Mouse (Mus musculus) T-helper 2 cell (primary cell): ENCODE measurements around the gene Stat3.

ENCODE experiments used
- in situ Hi-C: fragments of 300-600 bp; cut with MboI, MseI; formaldehyde crosslinking; loops from one replicate; pipeline ENCODE4 v1.15.1; 2025; ENCODE audit warnings: high pct_unique_total_duplicates

The Stat3 gene

DNA sequence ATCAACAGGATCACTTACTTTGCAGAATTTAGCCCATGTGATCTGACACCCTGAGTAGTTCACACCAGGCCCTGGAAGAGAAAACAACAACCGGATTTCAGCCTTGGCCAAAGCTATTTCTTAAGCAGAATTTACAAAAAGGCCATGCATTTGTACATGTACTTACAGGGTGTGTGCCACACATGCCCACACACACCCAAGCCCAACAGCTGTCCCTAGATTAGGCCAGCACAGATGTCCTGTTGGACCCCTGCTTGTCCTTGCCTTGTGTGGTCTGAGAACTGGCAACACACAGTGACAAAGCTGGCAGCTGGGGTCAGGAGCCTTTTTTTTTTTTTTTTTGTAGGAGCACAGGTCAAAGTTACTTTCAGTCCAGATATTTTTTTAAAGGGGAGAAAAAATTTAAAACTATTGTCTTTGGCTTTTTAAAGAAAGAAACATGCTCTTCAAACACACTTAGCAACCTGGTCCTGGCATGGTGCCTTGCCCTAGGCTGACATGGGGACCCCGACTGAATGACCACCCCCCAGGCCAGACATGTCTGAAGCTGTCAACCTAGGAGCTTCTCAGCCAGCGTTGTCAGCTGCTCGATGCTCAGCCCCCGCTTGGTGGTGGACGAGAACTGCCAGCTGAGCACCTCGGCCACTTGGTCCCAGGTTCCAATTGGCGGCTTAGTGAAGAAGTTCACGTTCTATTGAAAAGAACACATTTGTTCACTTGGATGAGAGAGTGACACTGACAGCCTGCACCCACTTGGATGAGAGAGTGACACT, 45.0 kb downstream of the Stat3 start:
- in situ Hi-C loops = loop anchor here (5.0 to 25.0 kb wide), 2 partner anchors 63 to 1882 kb away; partner anchors contain the start of gene Top2a

- in situ Hi-C loops = loop anchor here (5.0 to 25.0 kb wide), 2 partner anchors 64 to 1881 kb away; partner anchors contain the start of gene Top2a
Observed at GRCm38 (mm10) chr11:100893482-100893881, 45.9 kb downstream of the Stat3 start.

GRCm38 (mm10) chr11:100892435-100892834, 46.9 kb downstream of the Stat3 start:
- in situ Hi-C loops = loop anchor here (5.0 to 25.0 kb wide), 2 partner anchors 65 to 1880 kb away; partner anchors contain the start of gene Top2a

DNA sequence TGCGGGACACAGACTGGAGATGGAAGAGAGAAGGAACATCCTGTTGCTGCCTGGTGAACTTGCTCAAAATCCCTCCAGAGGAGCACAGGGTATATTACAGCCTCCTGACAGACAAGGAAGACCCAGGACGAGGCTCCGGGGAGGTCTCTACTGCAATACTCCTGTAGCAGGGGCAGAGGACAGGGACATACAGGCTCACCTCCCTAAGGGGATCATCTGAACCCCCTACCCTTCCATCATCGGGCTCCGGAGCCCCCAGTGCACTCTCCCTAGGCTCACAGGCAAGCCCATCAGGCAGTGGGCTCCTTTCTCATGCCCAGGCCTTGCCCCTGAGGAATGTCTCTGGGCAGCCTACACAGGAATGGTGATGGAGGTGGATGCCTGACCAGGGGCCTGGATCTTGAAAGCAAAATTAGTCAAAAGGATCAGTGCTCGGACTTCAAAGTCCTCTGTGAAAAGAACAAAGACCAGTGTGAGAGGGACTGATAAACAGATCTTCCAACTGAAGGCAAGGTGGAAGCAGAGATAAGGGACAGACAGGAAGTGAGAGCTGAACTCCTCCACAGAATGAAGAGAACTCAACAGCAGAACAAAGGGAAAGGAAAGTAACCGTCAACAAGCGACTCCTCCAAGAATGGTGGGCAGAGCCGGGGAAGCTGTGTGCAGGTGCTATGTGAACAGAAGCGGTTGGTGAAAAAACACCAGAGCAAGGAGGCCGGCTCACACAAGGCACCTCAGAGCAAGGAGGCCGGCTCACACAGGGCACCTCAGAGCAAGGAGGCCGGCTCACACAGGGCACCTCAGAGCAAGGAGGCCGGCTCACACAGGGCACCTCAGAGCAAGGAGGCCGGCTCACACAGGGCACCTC, 47.9 kb downstream of the Stat3 start:
- in situ Hi-C loops = loop anchor here (5.0 to 25.0 kb wide), 2 partner anchors 66 to 1879 kb away; partner anchors contain the start of gene Top2a

GRCm38 (mm10) chr11:100890481-100890880, 48.9 kb downstream of the Stat3 start:
- in situ Hi-C loops = loop anchor here (5.0 to 25.0 kb wide), 2 partner anchors 67 to 1878 kb away; partner anchors contain the start of gene Top2a

- in situ Hi-C loops = loop anchor here (10.0 to 25.0 kb wide), 2 partner anchors 176 to 1876 kb away; partner anchors contain the start of gene Top2a
Observed at GRCm38 (mm10) chr11:100888348-100888820, 51.0 kb downstream of the Stat3 start.

GRCm38 (mm10) chr11:100887764-100888163, 51.6 kb downstream of the Stat3 start:
- in situ Hi-C loops = loop anchor here (10.0 to 25.0 kb wide), 2 partner anchors 177 to 1875 kb away; partner anchors contain the start of gene Top2a

GRCm38 (mm10) chr11:100887236-100887635, 52.1 kb downstream of the Stat3 start:
- in situ Hi-C loops = loop anchor here (10.0 to 25.0 kb wide), 2 partner anchors 178 to 1875 kb away; partner anchors contain the start of gene Top2a

GRCm38 (mm10) chr11:100886188-100886740, 53.1 kb downstream of the Stat3 start:
- in situ Hi-C loops = loop anchor here (10.0 to 25.0 kb wide), 2 partner anchors 179 to 1874 kb away; partner anchors contain the start of gene Top2a

DNA sequence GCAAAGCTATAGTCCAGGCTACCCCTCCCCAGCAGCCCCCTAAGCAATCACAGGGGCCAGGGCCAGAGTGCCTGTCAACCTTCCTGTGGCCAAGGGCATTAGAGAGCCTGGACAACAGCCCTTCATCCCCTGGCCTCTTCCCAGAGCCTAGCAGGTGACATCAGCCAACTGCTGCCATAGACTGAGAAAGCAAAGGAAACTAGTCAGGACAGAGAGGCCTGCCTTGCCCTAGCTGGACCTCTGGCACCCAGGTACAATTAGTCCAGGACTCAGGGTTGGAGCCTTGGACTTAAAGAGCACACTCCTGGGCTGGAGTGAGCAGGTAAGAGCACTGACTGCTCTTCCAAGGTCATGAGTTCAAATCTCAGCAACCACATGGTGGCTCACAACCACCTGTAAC, 53.9 kb downstream of the Stat3 start:
- in situ Hi-C loops = loop anchor here (10.0 to 25.0 kb wide), 2 partner anchors 179 to 1873 kb away; partner anchors contain the start of gene Top2a

- in situ Hi-C loops = loop anchor here (10.0 to 25.0 kb wide), 2 partner anchors 181 to 1871 kb away; partner anchors contain the start of gene Top2a
Observed at GRCm38 (mm10) chr11:100883640-100884039, 55.7 kb downstream of the Stat3 start.

GRCm38 (mm10) chr11:100879321-100880078, 59.8 kb downstream of the Stat3 start:
- in situ Hi-C loops = loop anchor here (10.0 to 25.0 kb wide), 2 partner anchors 185 to 1867 kb away; partner anchors contain the start of gene Top2a

- in situ Hi-C loops = loop anchor here (25.0 kb wide), 1 partner anchor 1863 kb away; the partner anchor contains the start of gene Top2a
Observed at GRCm38 (mm10) chr11:100875761-100876160, 63.6 kb downstream of the Stat3 start.

DNA sequence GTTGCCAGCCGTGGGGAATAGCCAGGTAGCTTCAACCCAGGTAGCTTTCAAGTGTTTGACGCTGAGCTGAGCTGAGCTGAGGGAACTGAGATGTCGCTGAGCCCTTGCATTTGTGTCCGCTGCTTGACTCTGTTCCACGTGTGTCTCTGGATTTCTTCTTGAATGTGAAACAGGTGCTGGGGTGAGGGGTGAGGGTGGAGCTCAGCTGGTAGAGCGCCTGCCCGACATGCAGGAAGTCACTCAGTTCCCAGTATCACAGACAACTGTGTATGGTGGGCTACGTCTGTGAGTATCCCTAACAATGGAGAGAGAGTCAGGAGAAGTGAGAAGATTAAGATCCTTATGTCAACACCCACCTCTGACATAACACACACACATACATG, 68.4 kb downstream of the Stat3 start:
- in situ Hi-C loops = loop anchor here (5.0 kb wide), 1 partner anchor 64 kb away; no protein-coding TSS in a partner anchor

- in situ Hi-C loops = loop anchor here (5.0 kb wide), 1 partner anchor 63 kb away; no protein-coding TSS in a partner anchor
Observed at GRCm38 (mm10) chr11:100870256-100870967, 68.9 kb downstream of the Stat3 start.

GRCm38 (mm10) chr11:100865618-100866017, 73.7 kb downstream of the Stat3 start:
- in situ Hi-C loops = loop anchor here (5.0 kb wide), 1 partner anchor 42 kb away; no protein-coding TSS in a partner anchor

GRCm38 (mm10) chr11:100863141-100863540, 76.2 kb downstream of the Stat3 start:
- in situ Hi-C loops = no loop called here

GRCm38 (mm10) chr11:100861836-100862235, 77.5 kb downstream of the Stat3 start:
- in situ Hi-C loops = no loop called here

- in situ Hi-C loops = no loop called here
Observed at GRCm38 (mm10) chr11:100861335-100861734, 78.0 kb downstream of the Stat3 start.
